Mouse (Mus musculus): Measurements from ENCODE around the gene Nav1. TPM values are rescaled to one million over a fixed set of nuclear protein-coding genes. Genes with fewer than 3 reads are reported as not detected.

The Nav1 gene
- polyA plus RNA-seq, 1 experiment from 2014 or later, result 1.1 TPM

- no peak overlapping the region for H3K4me3 ChIP-seq (ENCODE audit: low read depth, low read length)
- H3K27me3 ChIP-seq (ENCODE audit: control insufficient read depth, insufficient read depth, low read depth, low read length), result peaks cover 22% of the 10 kb centered on the region
- no peak overlapping the region for H3K27ac ChIP-seq (ENCODE audit: low read length)
- 52% methylated on average over 4 of the region's 4 CpGs for WGBS (ENCODE audit: insufficient replicate concordance)
- H3K4me2 ChIP-seq (ENCODE audit: low read depth, low read length), result no peak overlapping the region
- no peaks in the 10 kb centered on the region for H3K9me3 ChIP-seq (replicated peaks; ENCODE audit: control insufficient read depth, low read length)
- ATAC-seq (ENCODE audit: low read depth), result no peak
- H3K9ac ChIP-seq (ENCODE audit: low read depth, low read length), result no peak overlapping the region
- H3K4me1 ChIP-seq (ENCODE audit: control insufficient read depth, low read depth, low read length), result no peaks in the 10 kb centered on the region; the same call in none of the 2 replicates
- H3K36me3 ChIP-seq (ENCODE audit: control insufficient read depth, insufficient read depth), result no peaks in the 10 kb centered on the region
Observed at GRCm38 (mm10) chr1:135514046-135514445, 93.0 kb downstream of the Nav1 start.

GRCm38 (mm10) chr1:135513464-135513863 is 93.6 kb downstream of the Nav1 start:
- Histone ChIP-seq H3K4me1 (ENCODE audit: control insufficient read depth, low read depth, low read length) (no peaks in the 10 kb centered on the region; the same call in none of the 2 replicates), H3K4me2 (ENCODE audit: low read depth, low read length) (no peak overlapping the region), H3K36me3 (ENCODE audit: control insufficient read depth, insufficient read depth) (no peaks in the 10 kb centered on the region), H3K4me3 (ENCODE audit: low read depth, low read length) (no peak overlapping the region), H3K9me3 (replicated peaks; ENCODE audit: control insufficient read depth, low read length) (no peaks in the 10 kb centered on the region), H3K9ac (ENCODE audit: low read depth, low read length) (no peak overlapping the region), H3K27ac (ENCODE audit: low read length) (no peak overlapping the region), H3K27me3 (ENCODE audit: control insufficient read depth, insufficient read depth, low read depth, low read length) (peaks cover 25% of the 10 kb centered on the region)
- WGBS (ENCODE audit: insufficient replicate concordance), result 42% methylated on average over 5 of the region's 5 CpGs
- ATAC-seq (ENCODE audit: low read depth), result no peak

DNA sequence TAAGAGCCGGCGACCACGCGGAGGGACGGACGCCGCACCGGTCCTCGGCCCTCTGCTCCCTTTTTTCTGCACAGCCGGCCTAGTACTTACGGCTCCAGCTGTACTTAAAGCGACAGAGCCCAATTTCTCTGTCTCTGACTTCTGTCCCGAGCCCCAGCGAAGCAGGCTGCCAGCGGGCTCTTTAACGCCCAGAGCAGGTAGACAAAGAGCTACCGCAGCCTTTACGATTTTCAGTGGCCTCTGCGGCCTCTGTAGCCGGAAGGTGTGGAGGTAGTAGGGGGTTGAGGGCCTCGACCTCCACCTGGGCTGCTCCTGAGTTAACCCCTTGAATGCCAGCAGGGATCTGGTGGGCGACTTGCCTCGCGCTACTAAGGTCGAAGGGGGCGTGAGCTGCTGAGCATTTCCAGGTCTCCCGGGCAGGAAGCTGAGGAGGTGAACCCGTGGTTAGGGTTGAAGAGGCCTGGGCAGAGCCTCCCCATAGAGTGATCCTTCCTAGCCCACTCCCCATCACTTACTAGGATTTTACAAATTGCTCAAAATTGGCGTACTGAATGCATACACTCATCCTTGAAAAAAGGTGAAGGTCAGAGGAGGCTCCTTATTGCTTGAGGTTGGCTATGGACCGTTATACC is 96.6 kb downstream of the Nav1 start:
- Histone ChIP-seq H3K36me3 (ENCODE audit: control insufficient read depth, insufficient read depth) (no peaks in the 10 kb centered on the region), H3K9ac (ENCODE audit: low read depth, low read length) (0 out of 2 replicates have a peak overlapping the region, but pooled peaks have one; percentile 24), H3K4me1 (ENCODE audit: control insufficient read depth, low read depth, low read length) (no peaks in the 10 kb centered on the region; the same call in none of the 2 replicates), H3K4me2 (ENCODE audit: low read depth, low read length) (peak overlapping the region; percentile 57), H3K4me3 (ENCODE audit: low read depth, low read length) (peak overlapping the region; percentile 51), H3K9me3 (replicated peaks; ENCODE audit: control insufficient read depth, low read length) (no peaks in the 10 kb centered on the region), H3K27me3 (ENCODE audit: control insufficient read depth, insufficient read depth, low read depth, low read length) (peaks cover 25% of the 10 kb centered on the region), H3K27ac (ENCODE audit: low read length) (no peak overlapping the region)
- 3% methylated on average over 30 of the region's 30 CpGs for WGBS (ENCODE audit: insufficient replicate concordance)
- ATAC-seq (ENCODE audit: low read depth), result peak; percentile 68

GRCm38 (mm10) chr1:135509145-135510084 is 97.7 kb downstream of the Nav1 start:
- Histone ChIP-seq H3K4me2 (ENCODE audit: low read depth, low read length) (peak overlapping the region; percentile 57), H3K4me1 (ENCODE audit: control insufficient read depth, low read depth, low read length) (no peaks in the 10 kb centered on the region; the same call in none of the 2 replicates), H3K36me3 (ENCODE audit: control insufficient read depth, insufficient read depth) (no peaks in the 10 kb centered on the region), H3K4me3 (ENCODE audit: low read depth, low read length) (peak overlapping the region; percentile 51), H3K27ac (ENCODE audit: low read length) (no peak overlapping the region), H3K9me3 (replicated peaks; ENCODE audit: control insufficient read depth, low read length) (no peaks in the 10 kb centered on the region), H3K27me3 (ENCODE audit: control insufficient read depth, insufficient read depth, low read depth, low read length) (peaks cover 25% of the 10 kb centered on the region), H3K9ac (ENCODE audit: low read depth, low read length) (no peak overlapping the region)
- no peak for ATAC-seq (ENCODE audit: low read depth)
- WGBS (ENCODE audit: insufficient replicate concordance), result 13% methylated on average over 15 of the region's 16 CpGs

DNA sequence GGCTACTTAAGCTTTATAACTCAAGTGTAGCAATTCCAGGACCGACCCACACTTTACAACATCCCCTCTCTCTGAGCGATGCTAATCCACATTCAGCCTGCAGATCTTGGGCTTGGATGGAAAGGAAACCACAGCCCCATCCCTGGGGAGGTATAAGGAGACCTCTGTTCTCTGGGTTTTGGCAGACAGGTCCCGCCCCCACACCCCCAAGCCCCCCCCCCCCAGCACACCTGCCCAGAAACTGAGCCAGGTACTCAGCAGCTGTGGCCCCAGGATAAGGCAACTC is 98.8 kb downstream of the Nav1 start:
- Histone ChIP-seq H3K36me3 (ENCODE audit: control insufficient read depth, insufficient read depth) (no peaks in the 10 kb centered on the region), H3K27ac (ENCODE audit: low read length) (no peak overlapping the region), H3K4me1 (ENCODE audit: control insufficient read depth, low read depth, low read length) (no peaks in the 10 kb centered on the region; the same call in none of the 2 replicates), H3K4me3 (ENCODE audit: low read depth, low read length) (no peak overlapping the region), H3K27me3 (ENCODE audit: control insufficient read depth, insufficient read depth, low read depth, low read length) (peaks cover 25% of the 10 kb centered on the region), H3K4me2 (ENCODE audit: low read depth, low read length) (no peak overlapping the region), H3K9me3 (replicated peaks; ENCODE audit: control insufficient read depth, low read length) (no peaks in the 10 kb centered on the region), H3K9ac (ENCODE audit: low read depth, low read length) (no peak overlapping the region)
- no peak for ATAC-seq (ENCODE audit: low read depth)
- WGBS (ENCODE audit: insufficient replicate concordance), result 47% methylated on average over 3 of the region's 3 CpGs

DNA sequence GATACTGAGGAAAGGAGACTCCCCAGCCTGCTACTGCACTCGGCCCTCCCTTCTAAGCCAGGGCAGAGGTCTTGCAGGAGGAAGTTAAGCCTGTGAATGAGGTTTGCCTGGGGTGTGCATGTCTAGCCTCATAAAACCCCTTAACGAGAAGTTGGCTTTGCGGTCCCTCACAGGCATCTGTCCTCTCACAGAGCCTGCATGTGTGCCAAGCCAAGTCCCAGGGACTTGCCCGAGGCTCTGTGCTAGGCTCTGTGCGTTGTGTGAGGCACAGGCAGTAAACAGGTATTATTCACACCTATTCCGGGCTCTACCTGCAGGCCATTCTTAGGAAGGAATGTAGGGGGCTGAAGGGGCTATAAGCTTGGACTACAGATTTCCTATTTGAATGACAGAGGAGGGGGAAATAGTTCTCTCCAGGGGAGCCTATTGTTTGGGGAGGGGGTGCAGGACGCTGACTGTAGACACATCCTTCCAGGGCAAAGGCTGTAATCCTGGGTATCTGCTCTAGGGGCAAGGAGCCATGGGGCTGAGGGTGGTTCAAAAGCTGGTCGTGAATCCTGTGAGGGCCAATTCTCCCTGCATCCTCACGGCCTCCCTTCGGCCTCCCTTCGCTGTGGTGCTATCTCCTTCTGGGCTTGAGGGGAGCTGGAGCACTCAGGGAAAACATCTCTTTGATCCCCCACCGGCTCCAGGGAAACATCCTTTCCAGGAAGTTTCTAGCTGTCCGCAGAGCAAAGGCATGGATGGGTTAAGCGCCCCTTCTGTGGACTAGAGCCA is 99.3 kb downstream of the Nav1 start:
- no peak for ATAC-seq (ENCODE audit: low read depth)
- no peaks in the 10 kb centered on the region; the same call in none of the 2 replicates for H3K4me1 ChIP-seq (ENCODE audit: control insufficient read depth, low read depth, low read length)
- H3K4me2 ChIP-seq (ENCODE audit: low read depth, low read length), result no peak overlapping the region
- H3K4me3 ChIP-seq (ENCODE audit: low read depth, low read length), result no peak overlapping the region
- no peaks in the 10 kb centered on the region for H3K9me3 ChIP-seq (replicated peaks; ENCODE audit: control insufficient read depth, low read length)
- WGBS (ENCODE audit: insufficient replicate concordance), result 53% methylated on average over 14 of the region's 14 CpGs
- H3K9ac ChIP-seq (ENCODE audit: low read depth, low read length), result no peak overlapping the region
- H3K36me3 ChIP-seq (ENCODE audit: control insufficient read depth, insufficient read depth), result no peaks in the 10 kb centered on the region
- peaks cover 25% of the 10 kb centered on the region for H3K27me3 ChIP-seq (ENCODE audit: control insufficient read depth, insufficient read depth, low read depth, low read length)
- no peak overlapping the region for H3K27ac ChIP-seq (ENCODE audit: low read length)

DNA sequence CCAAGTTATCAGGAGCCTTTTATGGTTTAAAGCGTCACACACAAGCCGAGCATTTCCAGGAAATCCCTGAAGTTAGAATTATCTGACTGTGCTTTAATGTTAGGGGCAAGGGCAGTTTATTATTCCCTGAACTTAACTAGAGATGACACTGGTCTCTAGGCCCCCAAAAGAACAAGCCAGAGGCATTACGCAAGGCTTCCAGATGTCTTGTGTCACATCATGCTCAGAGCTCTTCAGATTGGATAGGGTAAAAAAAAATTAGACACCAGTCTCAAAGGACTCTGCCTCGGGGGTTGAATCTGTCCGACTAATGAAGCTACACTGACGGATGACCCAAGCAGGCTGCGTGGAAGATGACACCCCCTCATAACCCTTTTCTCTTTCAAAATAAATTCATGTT is 101.6 kb downstream of the Nav1 start:
- no peaks in the 10 kb centered on the region for H3K36me3 ChIP-seq (ENCODE audit: control insufficient read depth, insufficient read depth)
- H3K27ac ChIP-seq (ENCODE audit: low read length), result no peak overlapping the region
- no peak overlapping the region for H3K4me3 ChIP-seq (ENCODE audit: low read depth, low read length)
- no peak for ATAC-seq (ENCODE audit: low read depth)
- no peaks in the 10 kb centered on the region; the same call in 1 of the 2 replicates for H3K4me1 ChIP-seq (ENCODE audit: control insufficient read depth, low read depth, low read length)
- no peaks in the 10 kb centered on the region for H3K9me3 ChIP-seq (replicated peaks; ENCODE audit: control insufficient read depth, low read length)
- WGBS (ENCODE audit: insufficient replicate concordance), result 63% methylated on average over 7 of the region's 7 CpGs
- peaks cover 18% of the 10 kb centered on the region for H3K27me3 ChIP-seq (ENCODE audit: control insufficient read depth, insufficient read depth, low read depth, low read length)
- no peak overlapping the region for H3K4me2 ChIP-seq (ENCODE audit: low read depth, low read length)
- H3K9ac ChIP-seq (ENCODE audit: low read depth, low read length), result no peak overlapping the region

DNA sequence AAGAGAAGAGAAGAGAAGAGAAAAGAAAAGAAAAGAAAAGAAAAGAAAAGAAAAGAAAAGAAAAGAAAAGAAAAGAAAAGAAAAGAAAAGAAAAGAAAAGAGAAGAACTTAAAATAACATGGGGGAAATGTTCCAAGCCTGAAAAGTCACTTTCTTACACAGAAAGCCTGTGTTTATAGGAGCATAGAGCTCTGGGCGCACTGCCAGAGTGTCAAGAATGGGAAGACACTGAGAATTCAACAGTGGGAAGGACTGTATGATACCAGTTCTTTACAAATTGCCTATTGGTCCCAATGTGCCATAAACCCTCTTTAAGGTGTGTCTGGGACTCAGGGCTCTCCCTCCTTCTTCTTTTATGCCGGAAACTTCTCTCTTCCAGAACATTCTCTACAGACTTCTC is 103.7 kb downstream of the Nav1 start:
- no peak for ATAC-seq (ENCODE audit: low read depth)
- 70% methylated on average over 2 of the region's 2 CpGs for WGBS (ENCODE audit: insufficient replicate concordance)
- Histone ChIP-seq H3K4me3 (ENCODE audit: low read depth, low read length) (no peak overlapping the region), H3K27me3 (ENCODE audit: control insufficient read depth, insufficient read depth, low read depth, low read length) (no peaks in the 10 kb centered on the region), H3K4me1 (ENCODE audit: control insufficient read depth, low read depth, low read length) (no peaks in the 10 kb centered on the region; the same call in 1 of the 2 replicates), H3K4me2 (ENCODE audit: low read depth, low read length) (no peak overlapping the region), H3K9ac (ENCODE audit: low read depth, low read length) (no peak overlapping the region), H3K36me3 (ENCODE audit: control insufficient read depth, insufficient read depth) (no peaks in the 10 kb centered on the region), H3K9me3 (replicated peaks; ENCODE audit: control insufficient read depth, low read length) (no peaks in the 10 kb centered on the region), H3K27ac (ENCODE audit: low read length) (no peak overlapping the region)
